Mouse (Mus musculus) kidney, embryonic 16.5 days (tissue): ENCODE measurements around the gene Cop1. TPM values are rescaled to one million over a fixed set of nuclear protein-coding genes. Genes with fewer than 3 reads are reported as not detected.

Source experiments
- ATAC-seq: fragments of 200-750 bp; cut with Nextera tagmentation; 2 replicates; pipeline ENCODE4 v1.8.0; 2017; ENCODE audit warnings: moderate TSS enrichment; ENCODE audit not compliant: low FRiP score, low TSS enrichment
- H3K27ac ChIP-seq: fragments of 300-500 bp; sonication (generic); 2 replicates; pipeline ENCODE4 v1.5.1; 2014; ENCODE audit warnings: low read length
- H3K27me3 ChIP-seq: fragments of 300-500 bp; sonication (generic); 2 replicates; pipeline ENCODE4 v1.6.1; 2014; ENCODE audit warnings: low read length, control low read depth, mixed read lengths; ENCODE audit not compliant: insufficient read depth
- H3K36me3 ChIP-seq: fragments of 300-500 bp; sonication (generic); 2 replicates; pipeline ENCODE4 v1.6.1; 2014; ENCODE audit warnings: low read length, control low read depth, mixed read lengths; ENCODE audit not compliant: insufficient read depth
- H3K4me1 ChIP-seq: fragments of 300-500 bp; sonication (generic); 2 replicates; pipeline ENCODE4 v1.6.1; 2014; ENCODE audit warnings: low read length, control low read depth, mixed read lengths; ENCODE audit not compliant: insufficient read depth
- H3K4me2 ChIP-seq: fragments of 300-500 bp; sonication (generic); replicated peaks from 2 replicates; pipeline ENCODE4 v1.6.1; 2014; ENCODE audit warnings: low read depth, low read length
- H3K4me3 ChIP-seq: fragments of 300-500 bp; sonication (generic); 2 replicates; pipeline ENCODE4 v1.5.1; 2014; ENCODE audit warnings: mild to moderate bottlenecking, low read length
- H3K9ac ChIP-seq: fragments of 300-500 bp; sonication (generic); replicated peaks from 2 replicates; pipeline ENCODE4 v1.6.1; 2014; ENCODE audit warnings: low read length
- H3K9me3 ChIP-seq: fragments of 300-500 bp; sonication (generic); 2 replicates; pipeline ENCODE4 v1.6.1; 2016; ENCODE audit warnings: low read length, control low read depth
- WGBS: fragments of 180-500 bp; shearing (Covaris S2); extraction: QIAGEN DNeasy Blood & Tissue Kit; methylation state at CpG from one replicate; pipeline ENCODE4 v1.1.7; 2014; 5-methylcytosine and 5-hydroxymethylcytosine counted together
- polyA plus RNA-seq: library from polyadenylated mRNA; unstranded; fragments of >200 nt; fragmentation: Nextera tagmentation; extraction: Ambion mirVana; gene quantifications from 2 replicates; pipeline ENCODE4 v1.2.1, GENCODE M21; 2015

The Cop1 gene
- polyA plus RNA-seq, 1 experiment from 2014 or later, result 15.7 TPM

GRCm38 (mm10) chr1:159280072-159280471 is 48.0 kb downstream of the Cop1 start:
- no peaks in the 10 kb centered on the region for H3K9me3 ChIP-seq
- no peak overlapping the region for H3K27ac ChIP-seq
- no peaks in the 10 kb centered on the region for H3K4me1 ChIP-seq
- ATAC-seq, result no peak
- H3K27me3 ChIP-seq, result no peaks in the 10 kb centered on the region
- no peak overlapping the region for H3K9ac ChIP-seq
- H3K4me3 ChIP-seq, result no peak overlapping the region
- H3K36me3 ChIP-seq, result peaks cover 13% of the 10 kb centered on the region; the same call in 1 of the 2 replicates
- 67% methylated on average over 1 of the region's 1 CpGs for WGBS
- no peak overlapping the region for H3K4me2 ChIP-seq

GRCm38 (mm10) chr1:159281861-159282260 is 49.7 kb downstream of the Cop1 start:
- Histone ChIP-seq H3K9me3 (no peaks in the 10 kb centered on the region), H3K36me3 (peaks cover 15% of the 10 kb centered on the region; the same call in 1 of the 2 replicates), H3K4me1 (no peaks in the 10 kb centered on the region), H3K27me3 (no peaks in the 10 kb centered on the region), H3K9ac (no peak overlapping the region), H3K27ac (no peak overlapping the region), H3K4me3 (no peak overlapping the region), H3K4me2 (no peak overlapping the region)
- 75% methylated on average over 1 of the region's 1 CpGs for WGBS
- no peak for ATAC-seq

GRCm38 (mm10) chr1:159286833-159287232 is 54.7 kb downstream of the Cop1 start:
- no peaks in the 10 kb centered on the region for H3K27me3 ChIP-seq
- no peaks in the 10 kb centered on the region for H3K4me1 ChIP-seq
- H3K4me2 ChIP-seq, result no peak overlapping the region
- H3K9ac ChIP-seq, result no peak overlapping the region
- H3K27ac ChIP-seq, result no peak overlapping the region
- no peaks in the 10 kb centered on the region for H3K9me3 ChIP-seq
- no peak for ATAC-seq
- 71% methylated on average over 1 of the region's 1 CpGs for WGBS
- 0 out of 2 replicates have a peak, but pooled peaks cover 6% of the 10 kb centered on the region for H3K36me3 ChIP-seq
- no peak overlapping the region for H3K4me3 ChIP-seq

- ATAC-seq, result no peak
- Histone ChIP-seq H3K36me3 (0 out of 2 replicates have a peak, but pooled peaks cover 15% of the 10 kb centered on the region), H3K9me3 (no peaks in the 10 kb centered on the region), H3K27ac (no peak overlapping the region), H3K4me2 (no peak overlapping the region), H3K27me3 (no peaks in the 10 kb centered on the region), H3K4me1 (no peaks in the 10 kb centered on the region), H3K9ac (no peak overlapping the region), H3K4me3 (no peak overlapping the region)
Observed at GRCm38 (mm10) chr1:159290219-159290618, 58.1 kb downstream of the Cop1 start.

- ATAC-seq, result no peak
- Histone ChIP-seq H3K27ac (no peak overlapping the region), H3K9ac (no peak overlapping the region), H3K9me3 (no peaks in the 10 kb centered on the region), H3K36me3 (0 out of 2 replicates have a peak, but pooled peaks cover 14% of the 10 kb centered on the region), H3K4me2 (no peak overlapping the region), H3K27me3 (no peaks in the 10 kb centered on the region), H3K4me3 (no peak overlapping the region), H3K4me1 (no peaks in the 10 kb centered on the region)
- 100% methylated on average over 2 of the region's 2 CpGs for WGBS
Observed at GRCm38 (mm10) chr1:159290859-159291258, 58.7 kb downstream of the Cop1 start.

- Histone ChIP-seq H3K36me3 (peaks cover 10% of the 10 kb centered on the region), H3K4me1 (no peaks in the 10 kb centered on the region), H3K27ac (no peak overlapping the region), H3K4me3 (no peak overlapping the region), H3K9ac (no peak overlapping the region), H3K9me3 (no peaks in the 10 kb centered on the region), H3K27me3 (no peaks in the 10 kb centered on the region), H3K4me2 (no peak overlapping the region)
- ATAC-seq, result no peak
- WGBS, result 95% methylated on average over 7 of the region's 7 CpGs
Observed at GRCm38 (mm10) chr1:159301418-159302082, 69.4 kb downstream of the Cop1 start.

GRCm38 (mm10) chr1:159313625-159314024 is 81.5 kb downstream of the Cop1 start:
- whole genome bisulfite sequencing, result 81% methylated on average over 2 of the region's 2 CpGs
- ATAC-seq, result no peak

GRCm38 (mm10) chr1:159322586-159322985 is 90.5 kb downstream of the Cop1 start:
- H3K9ac ChIP-seq, result no peak overlapping the region
- H3K4me1 ChIP-seq, result no peaks in the 10 kb centered on the region
- no peak overlapping the region for H3K4me2 ChIP-seq
- H3K9me3 ChIP-seq, result no peaks in the 10 kb centered on the region
- peaks cover 5% of the 10 kb centered on the region; the same call in 1 of the 2 replicates for H3K36me3 ChIP-seq
- H3K27ac ChIP-seq, result no peak overlapping the region
- 58% methylated on average over 1 of the region's 1 CpGs for WGBS
- H3K4me3 ChIP-seq, result no peak overlapping the region
- ATAC-seq, result no peak
- H3K27me3 ChIP-seq, result no peaks in the 10 kb centered on the region

More at GRCm38 (mm10) chr1:159313625-159314024, 81.5 kb downstream of the Cop1 start:
- H3K4me2 ChIP-seq, result no peak overlapping the region
- no peaks in the 10 kb centered on the region for H3K9me3 ChIP-seq
- H3K27me3 ChIP-seq, result no peaks in the 10 kb centered on the region
- H3K4me3 ChIP-seq, result no peak overlapping the region
- H3K4me1 ChIP-seq, result no peaks in the 10 kb centered on the region
- H3K36me3 ChIP-seq, result peaks cover 9% of the 10 kb centered on the region; the same call in 1 of the 2 replicates
- no peak overlapping the region for H3K27ac ChIP-seq
- H3K9ac ChIP-seq, result no peak overlapping the region

GRCm38 (mm10) chr1:159331008-159331407 is 98.9 kb downstream of the Cop1 start:
- Histone ChIP-seq H3K4me1 (no peaks in the 10 kb centered on the region), H3K27ac (no peak overlapping the region), H3K9me3 (no peaks in the 10 kb centered on the region), H3K4me3 (no peak overlapping the region), H3K9ac (no peak overlapping the region), H3K27me3 (no peaks in the 10 kb centered on the region), H3K36me3 (peaks cover 26% of the 10 kb centered on the region; the same call in 1 of the 2 replicates), H3K4me2 (no peak overlapping the region)
- ATAC-seq, result no peak
- 79% methylated on average over 4 of the region's 4 CpGs for WGBS

- H3K4me2 ChIP-seq, result no peak overlapping the region
- ATAC-seq, result no peak
Observed at GRCm38 (mm10) chr1:159334157-159334556, 102.0 kb downstream of the Cop1 start.

More at GRCm38 (mm10) chr1:159334157-159334556, 102.0 kb downstream of the Cop1 start:
- H3K9ac ChIP-seq, result no peak overlapping the region
- no peaks in the 10 kb centered on the region for H3K4me1 ChIP-seq
- no peaks in the 10 kb centered on the region for H3K27me3 ChIP-seq
- 88% methylated on average over 4 of the region's 4 CpGs for WGBS
- no peak overlapping the region for H3K4me3 ChIP-seq
- H3K36me3 ChIP-seq, result peaks cover 28% of the 10 kb centered on the region
- H3K9me3 ChIP-seq, result no peaks in the 10 kb centered on the region
- no peak overlapping the region for H3K27ac ChIP-seq
